Mouse (Mus musculus): ENCODE data around the gene Eif3j1. TPM values are rescaled to one million over a fixed set of nuclear protein-coding genes. Genes with fewer than 3 reads are reported as not detected.
"Not testable (repeated sequence)": the region's sequence is repeated elsewhere in the genome, so short reads cannot be mapped to it uniquely, and the experiment has no call there.

Gene Eif3j1
- 3.1 and 3.6 TPM in 2 replicates for polyA plus RNA-seq (2012; rRNA removed)

- DNase-seq (ENCODE audit: low read depth, low spot score) = peak; percentile 60
- WGBS = under 1% methylated on average over 65 of the region's 67 CpGs
Observed at GRCm38 (mm10) chr2:122027862-122028755, at the start of gene Eif3j1. TSS of gene Eif3j1 (plus strand) at chr2:122028546.

DNA sequence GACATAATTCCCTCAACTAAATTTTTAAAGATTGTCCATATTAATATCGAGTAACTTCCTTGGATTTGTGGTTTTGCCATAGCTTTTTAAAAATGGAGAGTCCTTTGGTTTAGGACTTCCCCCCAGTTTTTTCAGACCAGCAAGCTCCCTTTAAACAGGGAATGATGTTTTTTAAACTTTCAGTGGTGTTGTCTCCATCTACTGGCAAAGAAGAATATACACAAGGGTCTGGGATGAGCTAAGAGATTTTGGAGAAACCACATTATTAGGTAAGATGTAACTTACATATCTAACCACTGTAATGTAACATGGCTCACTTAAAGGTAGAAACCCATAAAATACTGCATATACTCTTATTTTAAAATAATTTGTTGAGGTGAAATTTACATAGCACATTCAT lies 32.6 kb upstream of the Eif3j1 start:
- 84% methylated on average over 1 of the region's 1 CpGs for WGBS
- DNase-seq (ENCODE audit: low read depth, low spot score) = no peak

DNA sequence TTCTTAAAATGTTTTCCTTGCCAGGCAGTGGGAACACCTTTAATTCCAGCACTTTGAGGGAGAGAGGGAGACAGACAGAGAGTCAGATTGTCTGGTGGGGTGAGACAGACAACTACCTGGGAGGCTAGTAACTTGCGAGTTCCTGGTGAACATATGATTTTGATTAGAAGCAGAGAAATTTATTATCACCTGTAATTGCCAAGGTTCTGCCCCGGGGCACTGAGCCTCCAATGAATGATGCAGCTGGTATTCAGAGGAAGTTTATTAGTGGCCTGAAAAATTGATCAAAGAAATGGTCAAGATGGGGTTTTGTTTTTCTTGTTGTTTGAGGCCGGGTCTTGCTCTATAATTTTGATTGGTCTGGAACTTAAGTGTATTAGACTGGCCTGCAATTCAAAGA lies 19.5 kb upstream of the Eif3j1 start:
- 90% methylated on average over 3 of the region's 3 CpGs for WGBS

DNA sequence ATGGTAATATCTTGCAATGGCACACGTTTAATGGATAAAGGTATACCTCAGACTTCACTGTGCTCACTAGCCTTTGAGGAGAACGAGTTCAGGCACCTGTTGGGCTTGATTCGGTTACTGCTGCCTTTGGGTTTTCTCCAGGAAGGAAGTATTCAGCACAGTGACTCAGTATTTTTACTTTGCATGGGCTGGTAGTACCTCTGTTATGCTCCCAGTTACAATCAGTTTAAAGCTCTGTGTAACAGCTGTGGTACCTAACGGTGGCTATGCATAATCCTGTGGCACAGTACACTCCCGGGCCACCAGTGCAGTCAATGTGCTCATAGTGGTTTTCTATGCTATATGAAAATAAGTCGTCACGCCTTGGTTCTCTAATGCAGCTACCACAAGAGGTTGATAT lies 16.9 kb upstream of the Eif3j1 start:
- no peak for DNase-seq (ENCODE audit: low read depth, low spot score)
- WGBS = 72% methylated on average over 7 of the region's 7 CpGs

More for the DNA sequence above, 19.5 kb upstream of the Eif3j1 start:
- no peak for DNase-seq (ENCODE audit: low read depth, low spot score)

DNA sequence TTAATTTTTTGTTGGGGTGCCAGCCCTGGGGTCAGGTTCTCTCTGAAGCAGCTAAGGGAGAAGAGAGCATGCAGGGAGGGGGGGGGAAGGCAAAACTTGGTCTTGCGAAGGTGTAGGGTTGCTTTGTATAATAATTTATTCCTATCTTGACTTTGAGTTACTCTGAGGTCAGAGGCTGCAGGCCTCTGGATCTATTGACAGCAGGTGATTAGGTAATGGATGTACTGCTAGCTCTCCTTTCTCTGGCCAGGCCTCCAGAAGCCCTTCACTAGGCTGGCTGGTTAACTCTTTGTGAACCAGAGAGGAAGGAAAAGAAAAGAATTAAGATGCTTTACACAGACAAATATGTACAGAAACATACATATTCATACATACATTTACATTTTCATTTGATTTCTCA lies 9.6 kb upstream of the Eif3j1 start:
- no peak for DNase-seq (ENCODE audit: low read depth, low spot score)
- WGBS = 73% methylated on average over 1 of the region's 1 CpGs

- no peak for DNase-seq (ENCODE audit: low read depth, low spot score)
Observed at GRCm38 (mm10) chr2:122022284-122022683, 6.1 kb upstream of the Eif3j1 start.

DNA sequence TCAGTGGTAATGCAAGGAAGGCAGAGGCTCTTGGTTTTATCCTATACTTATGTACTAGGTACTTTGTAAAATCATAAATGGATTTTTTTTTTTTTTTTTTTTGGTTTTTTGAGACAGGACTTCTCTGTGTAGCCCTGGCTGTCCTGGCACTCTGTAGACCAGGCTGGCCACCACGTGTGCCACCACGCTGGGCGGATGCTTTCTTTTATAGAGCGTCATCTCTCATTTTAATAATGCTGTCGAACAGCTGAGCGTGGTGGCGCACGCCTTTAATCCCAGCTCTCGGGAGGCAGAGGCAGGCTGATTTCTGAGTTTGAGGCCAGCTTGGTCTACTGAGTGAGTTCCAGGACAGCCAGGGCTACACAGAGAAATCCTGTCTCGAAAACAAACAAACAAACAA lies 1.3 kb upstream of the Eif3j1 start:
- WGBS = 91% methylated on average over 10 of the region's 10 CpGs
- not testable (repeated sequence) for DNase-seq (ENCODE audit: low read depth, low spot score)

More at GRCm38 (mm10) chr2:122022284-122022683, 6.1 kb upstream of the Eif3j1 start:
- 79% methylated on average over 2 of the region's 2 CpGs for WGBS

DNA sequence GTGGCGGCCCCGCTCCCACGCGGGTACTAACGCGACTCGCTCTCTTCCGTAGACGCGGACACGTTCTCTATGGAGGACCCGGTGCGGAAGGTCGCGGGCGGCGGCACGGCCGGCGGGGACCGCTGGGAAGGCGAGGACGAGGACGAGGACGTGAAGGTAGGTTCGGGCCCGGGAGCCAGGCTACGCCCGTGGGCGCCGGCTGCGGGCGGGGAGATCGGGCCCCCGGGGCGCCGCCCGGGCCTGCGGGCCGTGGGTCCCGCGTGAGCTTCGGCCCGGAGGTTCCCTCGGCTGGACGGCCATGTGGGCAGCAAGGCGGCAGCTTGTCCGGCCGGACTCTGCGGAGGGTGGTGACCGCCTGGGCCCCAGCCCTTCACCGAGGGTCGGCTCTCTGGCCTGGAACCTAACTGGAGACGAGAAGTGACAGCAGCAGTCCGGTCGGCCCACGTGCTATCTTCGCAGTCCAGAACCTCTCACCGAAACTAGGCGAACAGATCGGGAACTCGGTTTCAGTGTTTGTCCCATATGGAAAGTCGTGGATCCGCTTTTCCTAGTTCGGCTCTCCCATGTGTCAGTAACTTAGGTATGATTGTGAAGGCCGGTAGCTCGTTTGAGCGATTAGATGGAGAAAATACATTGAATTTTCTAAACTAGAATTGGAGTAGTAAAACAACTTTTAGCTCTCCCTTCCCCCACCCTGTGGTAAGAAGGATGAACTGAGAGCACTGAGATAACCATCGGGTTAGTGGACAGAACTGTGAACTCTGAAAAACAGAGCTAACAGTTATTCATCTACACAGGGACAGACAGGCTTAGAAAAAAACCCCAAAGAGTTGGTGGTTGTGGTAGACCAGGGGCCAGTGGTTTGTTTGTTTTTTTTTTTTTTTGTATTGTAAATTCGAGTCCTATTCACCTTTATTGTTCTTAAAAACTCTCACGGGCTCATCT lies 682 bp downstream of the Eif3j1 start:
- peak; percentile 28 for DNase-seq (ENCODE audit: low read depth, low spot score)
- WGBS = under 1% methylated on average over 71 of the region's 71 CpGs

DNA sequence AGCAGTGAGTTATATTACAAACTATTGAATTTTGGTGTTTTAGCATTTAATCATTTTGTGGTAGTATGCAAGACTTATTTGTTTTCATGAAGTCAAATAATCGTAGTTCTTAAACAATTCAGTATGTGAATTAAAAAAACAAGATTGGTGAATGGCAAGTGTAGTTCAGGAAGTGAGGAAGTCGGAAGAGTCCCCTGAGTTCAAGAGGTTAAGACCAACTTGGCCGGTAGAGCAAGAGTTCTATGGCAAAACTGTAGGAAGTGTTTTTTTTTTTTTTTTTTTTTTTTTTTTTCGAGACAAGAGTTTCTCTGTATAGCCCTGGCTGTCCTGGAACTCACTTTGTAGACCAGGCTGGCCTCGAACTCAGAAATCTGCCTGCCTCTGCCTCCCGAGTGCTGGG lies 3.6 kb downstream of the Eif3j1 start:
- no peak for DNase-seq (ENCODE audit: low read depth, low spot score)
- 85% methylated on average over 5 of the region's 6 CpGs for WGBS

DNA sequence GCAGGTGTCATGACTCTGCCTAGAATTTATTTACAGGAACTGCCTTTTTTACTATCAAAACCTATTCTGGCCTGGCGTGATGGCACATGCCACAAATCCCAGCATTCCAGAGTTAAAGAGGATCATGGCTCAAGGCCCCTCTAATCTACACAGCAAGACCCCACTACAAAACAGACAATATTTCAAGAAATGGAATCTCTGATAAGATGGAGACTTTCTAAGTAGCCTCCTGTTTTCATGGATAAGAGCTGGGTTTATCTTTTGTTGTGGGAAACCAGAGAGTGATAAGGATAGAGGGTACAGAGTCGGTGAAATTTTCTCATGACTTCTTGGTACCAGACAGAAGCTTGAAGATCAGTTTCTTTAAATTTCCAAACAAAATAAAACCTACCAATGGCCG lies 7.7 kb downstream of the Eif3j1 start:
- 92% methylated on average over 3 of the region's 3 CpGs for WGBS
- DNase-seq (ENCODE audit: low read depth, low spot score) = no peak

- DNase-seq (ENCODE audit: low read depth, low spot score) = no peak
Observed at GRCm38 (mm10) chr2:122043926-122044325, 15.6 kb downstream of the Eif3j1 start.

GRCm38 (mm10) chr2:122059365-122060115 lies 31.2 kb downstream of the Eif3j1 start:
- 85% methylated on average over 11 of the region's 11 CpGs for WGBS
- no peak for DNase-seq (ENCODE audit: low read depth, low spot score)

GRCm38 (mm10) chr2:122065200-122065969 lies 37.0 kb downstream of the Eif3j1 start:
- 69% methylated on average over 14 of the region's 14 CpGs for WGBS
- DNase-seq (ENCODE audit: low read depth, low spot score) = no peak

DNA sequence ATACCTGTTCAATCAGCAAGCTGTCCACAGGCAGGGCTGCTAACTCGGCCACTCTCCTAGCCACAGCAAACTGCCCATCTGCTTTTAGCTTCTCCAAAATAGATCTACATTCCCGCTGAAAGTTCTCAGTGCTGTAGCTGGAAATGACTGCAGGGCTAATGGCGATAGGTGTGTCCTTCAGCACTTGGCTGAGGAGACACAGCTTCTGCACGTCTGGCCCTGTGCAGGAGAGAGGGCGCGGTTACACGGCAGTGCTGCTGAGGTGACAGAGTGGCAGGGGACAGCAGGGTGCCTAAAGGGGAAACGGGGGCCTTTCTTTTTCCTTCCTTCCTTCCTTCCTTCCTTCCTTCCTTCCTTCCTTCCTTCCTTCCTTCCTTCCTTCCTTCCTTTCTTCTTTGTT lies 37.9 kb downstream of the Eif3j1 start:
- DNase-seq (ENCODE audit: low read depth, low spot score) = no peak
- WGBS = 45% methylated on average over 8 of the region's 8 CpGs

- no peak for DNase-seq (ENCODE audit: low read depth, low spot score)
Observed at GRCm38 (mm10) chr2:122069144-122069912, 41.0 kb downstream of the Eif3j1 start.

DNA sequence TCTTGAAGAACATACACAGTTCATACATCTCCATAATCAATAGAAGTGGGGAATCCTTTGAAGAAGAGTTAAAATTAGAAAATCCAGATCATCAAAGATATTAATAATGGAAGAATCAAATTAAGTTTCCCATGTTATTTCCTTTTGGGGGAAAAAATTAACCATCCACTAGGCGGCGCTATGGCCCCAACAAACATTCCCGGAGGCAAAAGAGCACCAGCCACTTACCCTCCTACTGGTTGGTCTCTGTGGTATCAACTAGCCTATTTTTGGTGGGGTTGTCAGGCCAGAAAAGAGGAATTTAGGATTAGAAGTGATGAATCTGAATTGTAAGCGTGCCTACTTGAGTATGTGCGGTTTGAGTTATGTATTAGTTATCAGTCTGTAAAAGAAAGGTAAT lies 41.6 kb downstream of the Eif3j1 start:
- peak; percentile 37 for DNase-seq (ENCODE audit: low read depth, low spot score)
- WGBS = 35% methylated on average over 5 of the region's 5 CpGs

More at GRCm38 (mm10) chr2:122069144-122069912, 41.0 kb downstream of the Eif3j1 start:
- WGBS = 84% methylated on average over 6 of the region's 6 CpGs

- whole genome bisulfite sequencing = 21% methylated on average over 7 of the region's 7 CpGs
- DNase-seq (ENCODE audit: low read depth, low spot score) = peak; percentile 32
Observed at GRCm38 (mm10) chr2:122081728-122082456, 53.5 kb downstream of the Eif3j1 start.

Data from large intestine, adult 2 months (tissue).